Mouse (Mus musculus): Measurements from ENCODE around the gene Cdca5. TPM values are rescaled to one million over a fixed set of nuclear protein-coding genes. Genes with fewer than 3 reads are reported as not detected.

Cdca5 gene
- polyA plus RNA-seq, 1 experiment: 1.0 TPM

Other genes with a start within 250 kb of the Cdca5 start
- 9.3 and 10.0 TPM in 2 replicates for gene Frmd8, start 209.7 kb upstream of the Cdca5 start, polyA plus RNA-seq (2012; rRNA removed)
- 9.7 and 9.8 TPM in 2 replicates for gene Slc25a45, start 207.2 kb upstream of the Cdca5 start, polyA plus RNA-seq (2012; rRNA removed)
- gene Tigd3, start 190.8 kb upstream of the Cdca5 start, polyA plus RNA-seq (2012; rRNA removed): 0.19 and 0.25 TPM in 2 replicates
- 29.4 and 29.7 TPM in 2 replicates for gene Dpf2, start 172.0 kb upstream of the Cdca5 start, polyA plus RNA-seq (2012; rRNA removed)
- 7.8 and 8.0 TPM in 2 replicates for gene Cdc42ep2, start 160.2 kb upstream of the Cdca5 start, polyA plus RNA-seq (2012; rRNA removed)
- 14.8 and 18.1 TPM in 2 replicates for gene Pola2, start 120.8 kb upstream of the Cdca5 start, polyA plus RNA-seq (2012; rRNA removed)
- gene Slc22a20, start 98.8 kb upstream of the Cdca5 start, polyA plus RNA-seq (2012; rRNA removed): not detected in 2 replicates
- gene Capn1, start 69.1 kb upstream of the Cdca5 start, polyA plus RNA-seq (2012; rRNA removed): 37.4 and 43.7 TPM in 2 replicates
- 45.0 and 47.3 TPM in 2 replicates for gene Syvn1, start 38.4 kb upstream of the Cdca5 start, polyA plus RNA-seq (2012; rRNA removed)
- gene Mrpl49, start 27.2 kb upstream of the Cdca5 start, polyA plus RNA-seq (2012; rRNA removed): 5.1 and 5.2 TPM in 2 replicates
- 722 and 1,119 TPM in 2 replicates for gene Fau, start 27.1 kb upstream of the Cdca5 start, polyA plus RNA-seq (2012; rRNA removed)
- gene Znhit2, start 23.8 kb upstream of the Cdca5 start, polyA plus RNA-seq (2012; rRNA removed): 37.3 and 60.7 TPM in 2 replicates
- 43.1 and 48.4 TPM in 2 replicates for gene Tm7sf2, start 16.6 kb upstream of the Cdca5 start, polyA plus RNA-seq (2012; rRNA removed)
- gene Vps51, start 7.8 kb upstream of the Cdca5 start, polyA plus RNA-seq (2012; rRNA removed): 34.6 and 34.9 TPM in 2 replicates
- not detected in 2 replicates for gene Tmem262, start 5.0 kb upstream of the Cdca5 start, polyA plus RNA-seq (2012; rRNA removed)
- gene Gm28374, start 2.7 kb upstream of the Cdca5 start, polyA plus RNA-seq (2012; rRNA removed): 0.10 and 0.34 TPM in 2 replicates
- gene Zfpl1, start within 50 bp of the Cdca5 start, polyA plus RNA-seq (2012; rRNA removed): 64.7 and 68.1 TPM in 2 replicates
- gene AC131692.1, start 9.4 kb downstream of the Cdca5 start, polyA plus RNA-seq (2012; rRNA removed): not detected in 2 replicates
- gene Naaladl1, start 20.8 kb downstream of the Cdca5 start, polyA plus RNA-seq (2012; rRNA removed): 0.19 and 0.30 TPM in 2 replicates
- 24.7 and 40.8 TPM in 2 replicates for gene Sac3d1, start 33.7 kb downstream of the Cdca5 start, polyA plus RNA-seq (2012; rRNA removed)
- 32.0 and 40.7 TPM in 2 replicates for gene Snx15, start 43.3 kb downstream of the Cdca5 start, polyA plus RNA-seq (2012; rRNA removed)
- gene Batf2, start 56.0 kb downstream of the Cdca5 start, polyA plus RNA-seq (2012; rRNA removed): 7.1 and 7.8 TPM in 2 replicates
- gene Arl2, start 56.6 kb downstream of the Cdca5 start, polyA plus RNA-seq (2012; rRNA removed): 90.1 and 115 TPM in 2 replicates
- gene Majin, start 99.4 kb downstream of the Cdca5 start, polyA plus RNA-seq (2012; rRNA removed): not detected in 2 replicates
- gene Gpha2, start 141.4 kb downstream of the Cdca5 start, polyA plus RNA-seq (2012; rRNA removed): 0.50 and 1.0 TPM in 2 replicates
- 47.1 and 114 TPM in 2 replicates for gene Ppp2r5b, start 150.9 kb downstream of the Cdca5 start, polyA plus RNA-seq (2012; rRNA removed)
- gene Atg2a, start 156.7 kb downstream of the Cdca5 start, polyA plus RNA-seq (2012; rRNA removed): 48.8 and 62.8 TPM in 2 replicates
- 152 and 233 TPM in 2 replicates for gene Ehd1, start 191.7 kb downstream of the Cdca5 start, polyA plus RNA-seq (2012; rRNA removed)
- gene Cdc42bpg, start 221.5 kb downstream of the Cdca5 start, polyA plus RNA-seq (2012; rRNA removed): 28.3 and 31.9 TPM in 2 replicates
- 24.3 and 27.1 TPM in 2 replicates for gene Men1, start 250.0 kb downstream of the Cdca5 start, polyA plus RNA-seq (2012; rRNA removed)

All from stomach, adult 2 months (tissue).